Mouse (Mus musculus): ENCODE data around the gene Serpinb6b.

DNA sequence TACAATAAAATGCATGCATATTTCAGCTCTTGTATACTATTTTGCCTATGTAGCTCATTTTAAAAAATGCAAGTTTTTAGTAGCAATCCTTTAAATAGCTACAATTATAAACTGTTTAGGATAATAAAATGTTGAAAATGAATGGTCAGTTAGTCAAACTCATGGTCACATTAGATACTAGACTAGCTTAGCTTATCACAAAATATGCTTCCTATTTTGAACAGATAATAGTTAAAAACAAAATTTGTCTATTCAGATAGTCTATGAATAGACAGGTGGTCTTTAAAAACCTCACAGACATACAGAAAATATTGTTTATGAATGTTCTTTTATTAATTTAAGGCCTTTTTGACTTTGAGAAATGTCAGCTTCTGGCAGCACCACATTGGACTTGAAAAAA lies 21.2 kb downstream of the Serpinb6b start:
- TF ChIP-seq CHD2 (IDR thresholded peaks at IDR 0.05; ENCODE audit: low read depth, low read length) (no peak), HCFC1 (IDR thresholded peaks at IDR 0.05; ENCODE audit: borderline replicate concordance, insufficient read depth, low read length) (no peak), ZNF384 (IDR thresholded peaks at IDR 0.05; ENCODE audit: low read depth, low read length) (no peak)

All from ES-E14 (cell line).